In genomic region chr11:18963202-18964136, GRCm38 (mm10) we compare ENCODE assay signal across 9 mouse cellular contexts. TPM values are rescaled to one million over a fixed set of nuclear protein-coding genes. Genes with fewer than 3 reads are reported as not detected.
A peak's percentile ranks its signal among the peaks of the same experiment; 100 is the strongest.
DNase-seq lines count a peak whose midpoint lies in the region; ATAC-seq and TF ChIP-seq lines count a peak whose summit lies in the region.
"Had no signal": no experiment of that assay in that cellular context is flagged by ENCODE, and none has a peak within 500 bp of the region (broad histone marks: within the 10 kb centered on the region; RNA-seq: fewer than 3 reads in every experiment).

No protein-coding gene starts in this region.

- TF ChIP-seq POLR2A in heart, adult 2 months (IDR thresholded peaks at IDR 0.05; ENCODE audit: insufficient read depth, low read depth, low read length), result no peak

- no peak for DNase-seq in heart, adult 2 months
- no peak for DNase-seq in heart, postnatal 25 days (ENCODE audit: low spot score)
- DNase-seq in liver, embryonic 11.5 days (ENCODE audit: low spot score), result no peak
- DNase-seq in liver, result no peak
- DNase-seq in gastrocnemius, adult 18-20 months (ENCODE audit: low spot score), result no peak
- no peak for DNase-seq in frontal cortex, postnatal 10 days (ENCODE audit: low spot score in 2 of 2)

- H3K4me1 ChIP-seq in heart, adult 2 months (ENCODE audit: control insufficient read depth, insufficient read depth, low read length), result peaks cover 9% of the 10 kb centered on the region
- peaks cover 34% of the 10 kb centered on the region for H3K4me1 ChIP-seq in liver, embryonic 11.5 days (replicated peaks; ENCODE audit: control insufficient read depth, insufficient read depth, low read length)

- 0 out of 2 replicates have a peak, but pooled peaks have one; percentile 34 for ATAC-seq in liver, embryonic 11.5 days (replicated peaks; ENCODE audit: low FRiP score)
- ATAC-seq in hematopoietic stem cell, adult 5-6 weeks (replicated peaks in 1 of 2; ENCODE audit: insufficient read depth in 1 of 2, low FRiP score in 2 of 2, low TSS enrichment in 1 of 2, low read depth in 1 of 2, poor library complexity in 2 of 2, severe bottlenecking in 2 of 2), result 0 out of 4 replicates have a peak, but pooled peaks have one; percentile 5 to 7
- ATAC-seq in megakaryocyte-erythroid progenitor cell, adult 5-6 weeks (replicated peaks; ENCODE audit: low FRiP score, low TSS enrichment, poor library complexity, severe bottlenecking), result peak; percentile 73

- no peaks in the 10 kb centered on the region; the same call in 1 of the 2 replicates for H3K79me2 ChIP-seq in heart, adult 2 months (replicated peaks; ENCODE audit: control insufficient read depth, insufficient read depth, low read length)

- peaks cover 17% of the 10 kb centered on the region for H3K36me3 ChIP-seq in heart, adult 2 months (ENCODE audit: control insufficient read depth, insufficient read depth, low read length)
- no peaks in the 10 kb centered on the region; the same call in 1 of the 2 replicates for H3K36me3 ChIP-seq in liver, embryonic 11.5 days (ENCODE audit: control insufficient read depth, insufficient read depth, low read length)
- H3K36me3 ChIP-seq: neural tube, embryonic 12.5 days had no signal

- no peak for TF ChIP-seq CTCF in heart, adult 2 months (IDR thresholded peaks at IDR 0.05)

- H3K9ac ChIP-seq in heart, adult 2 months (ENCODE audit: low read depth, low read length), result no peak overlapping the region
- no peak overlapping the region for H3K9ac ChIP-seq in liver, embryonic 11.5 days (ENCODE audit: low read depth, low read length)
- H3K9ac ChIP-seq: neural tube, embryonic 12.5 days had no signal

- 0 out of 2 replicates have a peak overlapping the region, but pooled peaks have one; percentile 5 for H3K4me2 ChIP-seq in liver, embryonic 11.5 days
- H3K4me2 ChIP-seq: neural tube, embryonic 12.5 days had no signal

- TF ChIP-seq EP300 in heart, adult 2 months (IDR thresholded peaks at IDR 0.05; ENCODE audit: insufficient read depth, low read depth, low read length), result no peak

- 36% methylated on average over 15 of the region's 15 CpGs for WGBS in heart, adult 2 months
- WGBS in liver, embryonic 11.5 days, result 24% methylated on average over 15 of the region's 15 CpGs

- intact Hi-C loops in heart, adult 2 months (cut with DNase I), result no loop called here
- intact Hi-C loops in heart, postnatal 25 days (cut with DNase I), result no loop called here

- H3K4me3 ChIP-seq in heart, adult 2 months, result no peak overlapping the region
- no peak overlapping the region for H3K4me3 ChIP-seq in liver, embryonic 11.5 days (ENCODE audit: low read depth, low read length)
- H3K4me3 ChIP-seq: neural tube, embryonic 12.5 days had no signal

- H3K9me3 ChIP-seq in liver, embryonic 11.5 days (ENCODE audit: control insufficient read depth, low read length), result no peaks in the 10 kb centered on the region
- H3K9me3 ChIP-seq: neural tube, embryonic 12.5 days had no signal

- no peaks in the 10 kb centered on the region for H3K27me3 ChIP-seq in heart, adult 2 months (ENCODE audit: control insufficient read depth, insufficient read depth, low read length)
- no peaks in the 10 kb centered on the region for H3K27me3 ChIP-seq in liver, embryonic 11.5 days (replicated peaks; ENCODE audit: control insufficient read depth, insufficient read depth, low read length)
- H3K27me3 ChIP-seq: neural tube, embryonic 12.5 days had no signal

- H3K27ac ChIP-seq in heart, adult 2 months, result peak overlapping the region; percentile 8
- peak overlapping the region; percentile 47 for H3K27ac ChIP-seq in liver, embryonic 11.5 days (ENCODE audit: low read depth, low read length)
- H3K27ac ChIP-seq: neural tube, embryonic 12.5 days had no signal

RNA-seq across cellular contexts. Expression of gene Meis1, which starts 55.3 kb away (rescaled TPM):
- total RNA-seq in heart, adult 2 months (2021), result 10 to 100 TPM; 29.0 to 31.4 TPM
- polyA plus RNA-seq in heart, adult 2 months (2012; rRNA removed), result 18.2 and 22.6 TPM in 2 replicates
- total RNA-seq in heart, postnatal 25 days (2021), result 10 to 100 TPM; 26.5 to 31.4 TPM
- polyA plus RNA-seq in liver, embryonic 11.5 days (2014; fragmentation: Nextera tagmentation; extraction: Ambion mirVana), result 44.7 and 46.6 TPM in 2 replicates
- 253 and 263 TPM in 2 replicates for total RNA-seq in hematopoietic stem cell, adult 5-6 weeks (2017)
- 14.5 and 20.7 TPM in 2 replicates for total RNA-seq in megakaryocyte-erythroid progenitor cell, adult 5-6 weeks (2014; fragmentation: Nextera tagmentation)
- total RNA-seq in megakaryocyte-erythroid progenitor cell, adult 5-6 weeks (2017), result 19.9 and 45.5 TPM in 2 replicates
- 1 to 10 TPM; 3.6 to 4.0 TPM for total RNA-seq in gastrocnemius, adult 18-20 months (2021)

Comparison
In these comparisons a context has a peak if more than half of its experiments do, and no peak if none do; other contexts are left out.
1. ATAC-seq: peak in every context shown above with its lines; median percentile 73 in megakaryocyte-erythroid progenitor cell, adult 5-6 weeks; 34 in liver, embryonic 11.5 days; 6 in hematopoietic stem cell, adult 5-6 weeks.